Mouse (Mus musculus) CH12.LX (cell line): Measurements from ENCODE around the gene Fgfr1op.

ENCODE experiments used
- CHD2 ChIP-seq: IDR thresholded peaks from 2 replicates; pipeline ENCODE4 v1.6.1; 2011; ENCODE audit warnings: low read length, improper control_type of control experiment
- CTCF ChIP-seq, 2 experiments: IDR thresholded peaks in 1 of 2; conservative IDR thresholded peaks in 1 of 2; 2 replicates each; pipeline ENCODE4 v1.5.1; 2011 to 2012; ENCODE audit warnings: low read depth in 2 of 2, low read length in 2 of 2, improper control_type of control experiment in 1 of 2, inconsistent platforms in 1 of 2, mild to moderate bottlenecking in 1 of 2, moderate library complexity in 1 of 2
- E2F4 ChIP-seq: IDR thresholded peaks from 2 replicates; pipeline ENCODE4 v1.6.1; 2011; ENCODE audit warnings: low read depth, low read length, improper control_type of control experiment; ENCODE audit not compliant: insufficient replicate concordance
- ELF1 ChIP-seq: IDR thresholded peaks from 2 replicates; pipeline ENCODE4 v1.6.1; 2014; ENCODE audit warnings: low read depth, mild to moderate bottlenecking, inconsistent platforms, low read length, improper control_type of control experiment
- HCFC1 ChIP-seq: IDR thresholded peaks from 2 replicates; pipeline ENCODE4 v1.6.1; 2012; ENCODE audit warnings: low read depth, mild to moderate bottlenecking, inconsistent platforms, low read length, improper control_type of control experiment
- KAT2A ChIP-seq: IDR thresholded peaks from 2 replicates; pipeline ENCODE4 v1.6.1; 2012; ENCODE audit warnings: low read length, improper control_type of control experiment, inconsistent platforms; ENCODE audit not compliant: insufficient replicate concordance
- POLR2A ChIP-seq: IDR thresholded peaks from 2 replicates; pipeline ENCODE4 v1.6.1; 2011; ENCODE audit warnings: low read depth, mild to moderate bottlenecking, improper control_type of control experiment, low read length
- TCF12 ChIP-seq: IDR thresholded peaks from 2 replicates; pipeline ENCODE4 v1.6.1; 2014; ENCODE audit warnings: low read depth, mild to moderate bottlenecking, inconsistent platforms, low read length, improper control_type of control experiment
- USF1 ChIP-seq: IDR thresholded peaks from 2 replicates; pipeline ENCODE4 v1.6.1; 2014; ENCODE audit warnings: low read depth, mild to moderate bottlenecking, inconsistent platforms, low read length, improper control_type of control experiment
- ZC3H11A ChIP-seq: IDR thresholded peaks from 2 replicates; pipeline ENCODE4 v1.6.1; 2012; ENCODE audit warnings: low read depth, mild to moderate bottlenecking, inconsistent platforms, low read length, improper control_type of control experiment

GRCm38 (mm10) chr17:8184217-8184616 is 18.9 kb downstream of the Fgfr1op start:
- TF ChIP-seq CTCF (conservative IDR thresholded peaks at IDR 0.05 in 1 of 2, IDR thresholded peaks at IDR 0.05 in 1 of 2; ENCODE audit: low read depth in 2 of 2, low read length in 2 of 2) (no peak), TCF12 (no peak), CHD2 (no peak), KAT2A (no peak), ELF1 (no peak), USF1 (no peak), HCFC1 (no peak), ZC3H11A (no peak), POLR2A (no peak), E2F4 (no peak)
